Mouse (Mus musculus): ENCODE results near the gene Cenpb. TPM values are rescaled to one million over a fixed set of nuclear protein-coding genes. Genes with fewer than 3 reads are reported as not detected.

The Cenpb gene
- polyA plus RNA-seq (2015; fragmentation: Nextera tagmentation; extraction: Ambion mirVana) = 14.7 and 16.1 TPM in 2 replicates

DNA sequence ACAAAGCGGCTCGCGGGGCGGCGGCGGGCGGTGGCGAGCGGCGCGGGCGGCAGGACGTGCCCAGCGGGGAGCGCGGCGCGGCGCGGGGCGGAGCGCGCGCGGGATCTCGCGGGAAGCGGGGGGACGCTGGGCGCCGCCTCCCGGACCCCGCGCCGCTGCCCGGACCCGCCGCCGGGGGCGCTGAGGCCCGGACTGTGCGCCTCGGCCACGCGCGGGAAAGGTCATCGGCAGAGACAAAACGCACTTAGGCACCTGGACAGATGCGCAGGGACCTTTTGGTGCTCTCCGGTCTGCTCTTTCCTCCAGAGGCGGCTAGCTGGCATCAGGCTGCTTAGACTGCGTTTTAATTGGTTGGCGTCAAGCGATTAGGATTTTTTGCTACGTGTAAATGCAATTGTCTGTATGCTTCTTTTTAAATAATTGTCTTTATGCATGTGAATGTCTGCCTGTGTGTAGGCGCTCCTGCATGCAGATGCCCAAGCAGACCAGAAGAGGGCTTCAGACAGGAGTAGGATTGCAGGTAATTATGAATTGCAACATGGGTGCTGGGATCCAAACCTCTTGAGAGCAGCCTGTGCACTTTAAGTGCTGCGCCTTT, at the start of gene Cenpb:
Gene Cenpb, minus strand, starts transcription at position 78 of the 598 bp plus-strand sequence.

DNA sequence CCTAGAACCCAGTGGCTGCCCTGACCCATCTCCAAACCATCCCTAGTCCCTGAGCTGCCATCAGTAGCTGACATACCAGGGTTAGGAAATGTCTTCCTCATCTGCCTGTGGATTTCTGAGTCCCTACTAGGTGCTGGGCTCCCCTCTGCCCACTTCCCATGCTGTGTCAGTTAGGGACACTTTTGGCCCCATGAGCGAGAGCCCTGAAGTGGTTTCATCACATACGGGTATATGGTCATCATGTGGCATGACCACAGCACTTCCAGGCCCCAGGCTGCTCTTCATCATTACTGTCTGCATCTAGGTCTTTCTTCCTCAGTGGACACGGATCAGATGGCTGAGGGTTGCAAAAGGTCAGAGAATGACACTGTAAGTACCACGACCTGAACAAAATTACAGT, 26.9 kb upstream of the Cenpb start, which contains the start of gene Ap5s1:
Gene Ap5s1, plus strand, starts transcription at position 301 of the 400 bp plus-strand sequence.

GRCm38 (mm10) chr2:131186771-131187601, 7.1 kb upstream of the Cenpb start, which contains the start of the genes Cdc25b and Spef1:
Gene Cdc25b (plus strand): TSS chr2:131186949.
Gene Spef1 (minus strand): TSS chr2:131187282.

GRCm38 (mm10) chr2:131159938-131160581, 19.8 kb downstream of the Cenpb start, which contains the start of gene 1700037H04Rik:
Gene 1700037H04Rik (minus strand): TSS chr2:131160081.

GRCm38 (mm10) chr2:131132930-131133547, 46.8 kb downstream of the Cenpb start, which contains the start of gene Gm11037:
Gene Gm11037 (plus strand): TSS chr2:131133497.

DNA sequence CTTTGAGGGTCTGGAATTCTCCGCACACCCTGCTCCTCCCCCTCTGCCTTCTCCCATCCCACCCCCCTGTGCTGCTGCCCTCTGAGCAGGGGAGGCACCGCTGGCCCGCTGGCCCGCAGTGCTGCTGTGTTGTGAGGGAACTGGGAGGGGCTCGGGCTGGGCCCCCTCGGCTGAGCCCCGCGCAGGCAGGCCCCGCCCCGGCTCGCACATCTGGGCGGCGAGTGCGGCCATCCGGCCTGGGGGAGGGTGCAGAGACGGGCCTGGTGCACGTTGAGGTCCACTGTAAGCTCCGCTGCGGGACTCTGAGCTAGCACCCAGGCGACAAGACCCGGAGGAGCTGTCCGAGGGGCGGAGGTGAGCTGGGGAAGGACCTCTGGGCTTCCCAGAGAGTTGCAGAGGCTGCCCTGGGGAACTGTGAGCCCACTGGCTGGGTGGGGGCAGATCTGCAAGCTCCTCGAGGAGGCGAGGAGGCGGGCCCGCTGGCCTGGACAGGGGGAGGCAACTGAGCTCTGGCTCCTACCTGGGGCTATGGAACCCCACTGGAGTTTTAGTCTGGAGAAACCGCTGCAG, 52.6 kb downstream of the Cenpb start, which contains the start of gene Hspa12b:
Gene Hspa12b, plus strand, starts transcription at position 120 of the 570 bp plus-strand sequence.

Other genes with a start within 250 kb of the Cenpb start
- 71.0 and 82.5 TPM in 2 replicates for gene Gfra4, start 137.0 kb downstream of the Cenpb start, polyA plus RNA-seq (2015; fragmentation: Nextera tagmentation; extraction: Ambion mirVana)
- 2.9 and 4.2 TPM in 2 replicates for gene Adam33, start 116.3 kb downstream of the Cenpb start, polyA plus RNA-seq (2015; fragmentation: Nextera tagmentation; extraction: Ambion mirVana)
- gene Siglec1, start 93.3 kb downstream of the Cenpb start, polyA plus RNA-seq (2015; fragmentation: Nextera tagmentation; extraction: Ambion mirVana) = 0.37 and 0.43 TPM in 2 replicates
- 4.4 and 5.4 TPM in 2 replicates for gene Hspa12b, start 52.8 kb downstream of the Cenpb start, polyA plus RNA-seq (2015; fragmentation: Nextera tagmentation; extraction: Ambion mirVana)
- not detected in 2 replicates for gene Gm11037, start 46.6 kb downstream of the Cenpb start, polyA plus RNA-seq (2015; fragmentation: Nextera tagmentation; extraction: Ambion mirVana)
- 83.6 and 85.1 TPM in 2 replicates for gene 1700037H04Rik, start 20.0 kb downstream of the Cenpb start, polyA plus RNA-seq (2015; fragmentation: Nextera tagmentation; extraction: Ambion mirVana)
- 16.1 and 17.3 TPM in 2 replicates for gene Cdc25b, start 6.9 kb upstream of the Cenpb start, polyA plus RNA-seq (2015; fragmentation: Nextera tagmentation; extraction: Ambion mirVana)
- gene Spef1, start 7.2 kb upstream of the Cenpb start, polyA plus RNA-seq (2015; fragmentation: Nextera tagmentation; extraction: Ambion mirVana) = 6.7 and 7.4 TPM in 2 replicates
- gene Ap5s1, start 27.0 kb upstream of the Cenpb start, polyA plus RNA-seq (2015; fragmentation: Nextera tagmentation; extraction: Ambion mirVana) = 34.8 and 37.2 TPM in 2 replicates
- gene Mavs, start 54.0 kb upstream of the Cenpb start, polyA plus RNA-seq (2015; fragmentation: Nextera tagmentation; extraction: Ambion mirVana) = 8.2 and 8.6 TPM in 2 replicates
- 25.6 and 27.7 TPM in 2 replicates for gene Pank2, start 82.4 kb upstream of the Cenpb start, polyA plus RNA-seq (2015; fragmentation: Nextera tagmentation; extraction: Ambion mirVana)
- gene Rnf24, start 172.8 kb upstream of the Cenpb start, polyA plus RNA-seq (2015; fragmentation: Nextera tagmentation; extraction: Ambion mirVana) = 9.3 and 10.3 TPM in 2 replicates

All from neural tube, postnatal 0 days (tissue).